Mouse (Mus musculus) lung, embryonic 14.5 days (tissue): ENCODE measurements around the gene Fgfr2. TPM values are rescaled to one million over a fixed set of nuclear protein-coding genes. Genes with fewer than 3 reads are reported as not detected.

ENCODE experiments used
- ATAC-seq: fragments of 200-750 bp; cut with Nextera tagmentation; 2 replicates; pipeline ENCODE4 v1.8.0; 2017; ENCODE audit warnings: mild to moderate bottlenecking, moderate TSS enrichment, moderate library complexity; ENCODE audit not compliant: insufficient read depth
- DNase-seq: peaks from one replicate; pipeline ENCODE4 v3.0.0-alpha.2; 2015
- H3K27ac ChIP-seq: fragments of 300-500 bp; sonication (generic); 2 replicates; pipeline ENCODE4 v1.5.1; 2014; ENCODE audit warnings: low read depth, mild to moderate bottlenecking, moderate library complexity
- H3K27me3 ChIP-seq: fragments of 300-500 bp; sonication (generic); 2 replicates; pipeline ENCODE4 v1.6.1; 2014; ENCODE audit warnings: low read length, control low read depth; ENCODE audit not compliant: insufficient read depth
- H3K36me3 ChIP-seq: fragments of 300-500 bp; sonication (generic); 2 replicates; pipeline ENCODE4 v1.6.1; 2014; ENCODE audit warnings: control low read depth; ENCODE audit not compliant: insufficient read depth
- H3K4me1 ChIP-seq: fragments of 300-500 bp; sonication (generic); 2 replicates; pipeline ENCODE4 v1.6.1; 2014; ENCODE audit warnings: antibody characterized with exemption, control low read depth; ENCODE audit not compliant: insufficient read depth
- H3K4me2 ChIP-seq: fragments of 300-500 bp; sonication (generic); 2 replicates; pipeline ENCODE4 v1.6.1; 2014; ENCODE audit warnings: mild to moderate bottlenecking
- H3K4me3 ChIP-seq: fragments of 300-500 bp; sonication (generic); 2 replicates; pipeline ENCODE4 v1.5.1; 2014; ENCODE audit warnings: low read depth, low read length
- H3K9ac ChIP-seq: fragments of 300-500 bp; sonication (generic); 2 replicates; pipeline ENCODE4 v1.6.1; 2014
- H3K9me3 ChIP-seq: fragments of 300-500 bp; sonication (generic); 2 replicates; pipeline ENCODE4 v1.6.1; 2016; ENCODE audit warnings: low read depth, low read length, control low read depth
- CTCF ChIP-seq: IDR thresholded peaks from 2 replicates; pipeline ENCODE4 v1.5.1; 2016; ENCODE audit warnings: antibody characterized with exemption, low read depth
- WGBS: fragments of 180-500 bp; shearing (Covaris S2); extraction: QIAGEN DNeasy Blood & Tissue Kit; methylation state at CpG from one replicate; pipeline ENCODE4 v1.1.7; 2014; 5-methylcytosine and 5-hydroxymethylcytosine counted together
- polyA plus RNA-seq: library from polyadenylated mRNA; unstranded; fragments of >200 nt; fragmentation: Nextera tagmentation; extraction: Ambion mirVana; gene quantifications from 2 replicates; pipeline ENCODE4 v1.2.1, GENCODE M21; 2014

The Fgfr2 gene
- polyA plus RNA-seq, 1 experiment from 2014 or later: 179 TPM

- 15% methylated on average over 7 of the region's 7 CpGs for WGBS
- H3K4me1 ChIP-seq: no peaks in the 10 kb centered on the region
- TF ChIP-seq CTCF: no peak
- H3K27me3 ChIP-seq: no peaks in the 10 kb centered on the region
- no peak for ATAC-seq
- H3K4me3 ChIP-seq: no peak overlapping the region
- no peak overlapping the region for H3K4me2 ChIP-seq
- no peak overlapping the region for H3K9ac ChIP-seq
- DNase-seq: no peak
- H3K9me3 ChIP-seq: no peaks in the 10 kb centered on the region
- no peaks in the 10 kb centered on the region for H3K36me3 ChIP-seq
- H3K27ac ChIP-seq: no peak overlapping the region
Measured at GRCm38 (mm10) chr7:132197817-132198475, 925.2 kb downstream of the Fgfr2 start.

GRCm38 (mm10) chr7:132196581-132196980 lies 926.6 kb downstream of the Fgfr2 start:
- ATAC-seq (no peak), DNase-seq (no peak)
- Histone ChIP-seq H3K9ac (no peak overlapping the region), H3K27ac (no peak overlapping the region), H3K4me1 (no peaks in the 10 kb centered on the region), H3K27me3 (no peaks in the 10 kb centered on the region), H3K4me3 (no peak overlapping the region), H3K9me3 (no peaks in the 10 kb centered on the region), H3K36me3 (no peaks in the 10 kb centered on the region), H3K4me2 (no peak overlapping the region)
- WGBS: 79% methylated on average over 1 of the region's 1 CpGs
- TF ChIP-seq CTCF: no peak

- Histone ChIP-seq H3K27me3 (no peaks in the 10 kb centered on the region), H3K4me3 (no peak overlapping the region), H3K4me1 (no peaks in the 10 kb centered on the region; the same call in 1 of the 2 replicates), H3K4me2 (no peak overlapping the region), H3K9me3 (no peaks in the 10 kb centered on the region), H3K36me3 (no peaks in the 10 kb centered on the region), H3K27ac (no peak overlapping the region), H3K9ac (no peak overlapping the region)
- ATAC-seq (no peak), DNase-seq (no peak)
- no peak for TF ChIP-seq CTCF
- WGBS: 100% methylated on average over 2 of the region's 2 CpGs
Measured at GRCm38 (mm10) chr7:132193606-132194005, 929.5 kb downstream of the Fgfr2 start.

- ATAC-seq: no peak
- Histone ChIP-seq H3K27me3 (no peaks in the 10 kb centered on the region), H3K9me3 (no peaks in the 10 kb centered on the region), H3K27ac (no peak overlapping the region), H3K4me3 (no peak overlapping the region), H3K4me1 (no peaks in the 10 kb centered on the region; the same call in 1 of the 2 replicates), H3K9ac (no peak overlapping the region), H3K36me3 (no peaks in the 10 kb centered on the region), H3K4me2 (no peak overlapping the region)
- TF ChIP-seq CTCF: no peak
- no peak for DNase-seq
- 51% methylated on average over 3 of the region's 3 CpGs for WGBS
Measured at GRCm38 (mm10) chr7:132187456-132187855, 935.7 kb downstream of the Fgfr2 start.

- TF ChIP-seq CTCF: no peak
- 70% methylated on average over 5 of the region's 5 CpGs for WGBS
- no peaks in the 10 kb centered on the region for H3K9me3 ChIP-seq
- no peak overlapping the region for H3K4me2 ChIP-seq
- no peaks in the 10 kb centered on the region for H3K36me3 ChIP-seq
- H3K27me3 ChIP-seq: no peaks in the 10 kb centered on the region
- no peak overlapping the region for H3K27ac ChIP-seq
- no peak overlapping the region for H3K9ac ChIP-seq
- H3K4me3 ChIP-seq: no peak overlapping the region
- no peak for DNase-seq
- ATAC-seq: no peak
- H3K4me1 ChIP-seq: no peaks in the 10 kb centered on the region; the same call in 1 of the 2 replicates
Measured at GRCm38 (mm10) chr7:132183892-132184404, 939.2 kb downstream of the Fgfr2 start.

- Histone ChIP-seq H3K4me1 (no peaks in the 10 kb centered on the region), H3K27ac (no peak overlapping the region), H3K27me3 (no peaks in the 10 kb centered on the region), H3K4me2 (no peak overlapping the region), H3K4me3 (no peak overlapping the region), H3K9ac (no peak overlapping the region), H3K36me3 (no peaks in the 10 kb centered on the region), H3K9me3 (no peaks in the 10 kb centered on the region)
- TF ChIP-seq CTCF: no peak
- peak; percentile 87 for ATAC-seq
- WGBS: 56% methylated on average over 4 of the region's 4 CpGs
- DNase-seq: peak; percentile 73
Measured at GRCm38 (mm10) chr7:132181586-132182198, 941.5 kb downstream of the Fgfr2 start.

GRCm38 (mm10) chr7:132181042-132181441 lies 942.1 kb downstream of the Fgfr2 start:
- H3K27ac ChIP-seq: peak overlapping the region; percentile 1; the same call in 1 of the 2 replicates
- ATAC-seq: peak; percentile 28; the same call in 1 of the 2 replicates
- H3K36me3 ChIP-seq: no peaks in the 10 kb centered on the region
- H3K9me3 ChIP-seq: no peaks in the 10 kb centered on the region
- TF ChIP-seq CTCF: no peak
- DNase-seq: peak; percentile 35
- H3K4me1 ChIP-seq: no peaks in the 10 kb centered on the region
- H3K4me3 ChIP-seq: no peak overlapping the region
- WGBS: 68% methylated on average over 3 of the region's 3 CpGs
- no peaks in the 10 kb centered on the region for H3K27me3 ChIP-seq
- no peak overlapping the region for H3K9ac ChIP-seq
- no peak overlapping the region for H3K4me2 ChIP-seq
